Mouse (Mus musculus) bone marrow macrophage, adult 2 months (primary cell): ENCODE results near the gene 2210408I21Rik.

Source experiments
- CTCF ChIP-seq: IDR thresholded peaks from 2 replicates; pipeline ENCODE4 v1.5.1; 2012; ENCODE audit warnings: low read depth, mild to moderate bottlenecking, low read length, moderate library complexity
- POLR2A ChIP-seq: IDR thresholded peaks from 2 replicates; pipeline ENCODE4 v1.6.1; 2012; ENCODE audit warnings: mild to moderate bottlenecking, low read depth, low read length, borderline replicate concordance

GRCm38 (mm10) chr13:77478425-77479119, 343.2 kb downstream of the 2210408I21Rik start:
- TF ChIP-seq CTCF (no peak), POLR2A (no peak)
